Mouse (Mus musculus) liver, embryonic 14.5 days (tissue): ENCODE data around the gene Sgms2.

ENCODE experiments used
- CTCF ChIP-seq: IDR thresholded peaks from 2 replicates; pipeline ENCODE4 v1.5.1; 2016; ENCODE audit warnings: antibody characterized with exemption, low read depth, control low read depth
- EP300 ChIP-seq: IDR thresholded peaks from 2 replicates; pipeline ENCODE4 v1.6.1; 2016; ENCODE audit warnings: antibody characterized with exemption, low read depth

DNA sequence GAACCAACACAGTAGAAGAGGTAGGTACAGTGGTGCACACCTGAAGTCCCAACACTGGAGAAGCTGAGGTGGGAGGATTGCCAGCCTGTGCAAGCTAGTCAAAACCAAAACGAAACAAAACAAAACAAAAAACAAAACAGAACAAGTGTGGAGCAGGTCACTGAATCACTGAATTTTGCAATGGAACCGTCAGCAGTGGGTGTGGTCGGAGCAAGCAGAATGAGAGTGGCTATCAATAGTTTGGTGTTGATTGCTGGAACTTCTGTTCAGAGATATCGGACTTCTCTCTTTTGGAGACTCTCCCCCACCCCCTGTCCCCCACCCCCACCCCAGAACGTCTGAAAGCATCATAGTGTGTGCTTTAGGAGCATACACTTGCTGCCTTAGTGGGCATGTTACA is 33.0 kb upstream of the Sgms2 start:
- TF ChIP-seq CTCF (no peak), EP300 (no peak)
